Mouse (Mus musculus): ENCODE measurements around the gene Srd5a1. TPM values are rescaled to one million over a fixed set of nuclear protein-coding genes. Genes with fewer than 3 reads are reported as not detected.

Srd5a1 gene
- polyA plus RNA-seq, 1 experiment = 20.9 TPM

GRCm38 (mm10) chr13:69642656-69643216 is 31.5 kb upstream of the Srd5a1 start:
- WGBS = 67% methylated on average over 5 of the region's 5 CpGs

GRCm38 (mm10) chr13:69641017-69641416 is 29.8 kb upstream of the Srd5a1 start:
- peaks cover 18% of the 10 kb centered on the region; the same call in 1 of the 2 replicates for H3K4me1 ChIP-seq (ENCODE audit: control insufficient read depth, insufficient read depth, insufficient read length, low read length)
- TF ChIP-seq CTCF (IDR thresholded peaks at IDR 0.05; ENCODE audit: extremely low read depth, insufficient read length, insufficient replicate concordance, low read depth, low read length) = no peak
- peaks cover 7% of the 10 kb centered on the region for H3K36me3 ChIP-seq (ENCODE audit: control insufficient read depth, insufficient read depth, low read length)
- H3K27me3 ChIP-seq (ENCODE audit: control insufficient read depth, insufficient read depth, low read length) = no peaks in the 10 kb centered on the region
- WGBS = 93% methylated on average over 3 of the region's 3 CpGs
- H3K4me3 ChIP-seq (ENCODE audit: low read depth, low read length) = no peak overlapping the region
- no peak overlapping the region for H3K27ac ChIP-seq (ENCODE audit: insufficient read depth, low read depth, low read length)

More at GRCm38 (mm10) chr13:69642656-69643216, 31.5 kb upstream of the Srd5a1 start:
- Histone ChIP-seq H3K36me3 (ENCODE audit: control insufficient read depth, insufficient read depth, low read length) (peaks cover 7% of the 10 kb centered on the region; the same call in 1 of the 2 replicates), H3K27ac (ENCODE audit: insufficient read depth, low read depth, low read length) (no peak overlapping the region), H3K4me3 (ENCODE audit: low read depth, low read length) (no peak overlapping the region), H3K27me3 (ENCODE audit: control insufficient read depth, insufficient read depth, low read length) (no peaks in the 10 kb centered on the region), H3K4me1 (ENCODE audit: control insufficient read depth, insufficient read depth, insufficient read length, low read length) (peaks cover 16% of the 10 kb centered on the region; the same call in 1 of the 2 replicates)
- no peak for TF ChIP-seq CTCF (IDR thresholded peaks at IDR 0.05; ENCODE audit: extremely low read depth, insufficient read length, insufficient replicate concordance, low read depth, low read length)
- no peak for TF ChIP-seq POLR2A (IDR thresholded peaks at IDR 0.05; ENCODE audit: low read depth, low read length)

- Histone ChIP-seq H3K4me1 (ENCODE audit: control insufficient read depth, insufficient read depth, insufficient read length, low read length) (peaks cover 19% of the 10 kb centered on the region; the same call in 1 of the 2 replicates), H3K36me3 (ENCODE audit: control insufficient read depth, insufficient read depth, low read length) (peaks cover 7% of the 10 kb centered on the region), H3K4me3 (ENCODE audit: low read depth, low read length) (no peak overlapping the region), H3K27me3 (ENCODE audit: control insufficient read depth, insufficient read depth, low read length) (no peaks in the 10 kb centered on the region), H3K27ac (ENCODE audit: insufficient read depth, low read depth, low read length) (no peak overlapping the region)
- TF ChIP-seq CTCF (IDR thresholded peaks at IDR 0.05; ENCODE audit: extremely low read depth, insufficient read length, insufficient replicate concordance, low read depth, low read length) (no peak), POLR2A (IDR thresholded peaks at IDR 0.05; ENCODE audit: low read depth, low read length) (no peak)
- WGBS = 82% methylated on average over 4 of the region's 4 CpGs
Measured at GRCm38 (mm10) chr13:69640541-69640940, 29.3 kb upstream of the Srd5a1 start.

- H3K27ac ChIP-seq (ENCODE audit: insufficient read depth, low read depth, low read length) = no peak overlapping the region
- peaks cover 19% of the 10 kb centered on the region; the same call in 1 of the 2 replicates for H3K4me1 ChIP-seq (ENCODE audit: control insufficient read depth, insufficient read depth, insufficient read length, low read length)
- no peaks in the 10 kb centered on the region for H3K27me3 ChIP-seq (ENCODE audit: control insufficient read depth, insufficient read depth, low read length)
- no peak overlapping the region for H3K4me3 ChIP-seq (ENCODE audit: low read depth, low read length)
- TF ChIP-seq CTCF (IDR thresholded peaks at IDR 0.05; ENCODE audit: extremely low read depth, insufficient read length, insufficient replicate concordance, low read depth, low read length) (no peak), POLR2A (IDR thresholded peaks at IDR 0.05; ENCODE audit: low read depth, low read length) (no peak)
- WGBS = 94% methylated on average over 4 of the region's 4 CpGs
- H3K36me3 ChIP-seq (ENCODE audit: control insufficient read depth, insufficient read depth, low read length) = peaks cover 10% of the 10 kb centered on the region
Measured at GRCm38 (mm10) chr13:69640126-69640525, 28.9 kb upstream of the Srd5a1 start.

GRCm38 (mm10) chr13:69639251-69639650 is 28.0 kb upstream of the Srd5a1 start:
- no peaks in the 10 kb centered on the region for H3K27me3 ChIP-seq (ENCODE audit: control insufficient read depth, insufficient read depth, low read length)
- H3K4me3 ChIP-seq (ENCODE audit: low read depth, low read length) = no peak overlapping the region
- no peak for TF ChIP-seq POLR2A (IDR thresholded peaks at IDR 0.05; ENCODE audit: low read depth, low read length)
- TF ChIP-seq CTCF (IDR thresholded peaks at IDR 0.05; ENCODE audit: extremely low read depth, insufficient read length, insufficient replicate concordance, low read depth, low read length) = no peak
- H3K27ac ChIP-seq (ENCODE audit: insufficient read depth, low read depth, low read length) = no peak overlapping the region
- peaks cover 18% of the 10 kb centered on the region for H3K36me3 ChIP-seq (ENCODE audit: control insufficient read depth, insufficient read depth, low read length)
- H3K4me1 ChIP-seq (ENCODE audit: control insufficient read depth, insufficient read depth, insufficient read length, low read length) = peaks cover 14% of the 10 kb centered on the region; the same call in 1 of the 2 replicates
- 89% methylated on average over 5 of the region's 5 CpGs for WGBS

- peaks cover 8% of the 10 kb centered on the region; the same call in 1 of the 2 replicates for H3K4me1 ChIP-seq (ENCODE audit: control insufficient read depth, insufficient read depth, insufficient read length, low read length)
- no peak overlapping the region for H3K4me3 ChIP-seq (ENCODE audit: low read depth, low read length)
- peaks cover 27% of the 10 kb centered on the region for H3K36me3 ChIP-seq (ENCODE audit: control insufficient read depth, insufficient read depth, low read length)
- TF ChIP-seq POLR2A (IDR thresholded peaks at IDR 0.05; ENCODE audit: low read depth, low read length) (no peak), CTCF (IDR thresholded peaks at IDR 0.05; ENCODE audit: extremely low read depth, insufficient read length, insufficient replicate concordance, low read depth, low read length) (no peak)
- WGBS = 79% methylated on average over 6 of the region's 6 CpGs
- no peaks in the 10 kb centered on the region for H3K27me3 ChIP-seq (ENCODE audit: control insufficient read depth, insufficient read depth, low read length)
- H3K27ac ChIP-seq (ENCODE audit: insufficient read depth, low read depth, low read length) = no peak overlapping the region
Measured at GRCm38 (mm10) chr13:69638108-69638626, 26.9 kb upstream of the Srd5a1 start.

- Histone ChIP-seq H3K36me3 (ENCODE audit: control insufficient read depth, insufficient read depth, low read length) (peaks cover 30% of the 10 kb centered on the region), H3K27ac (ENCODE audit: insufficient read depth, low read depth, low read length) (no peak overlapping the region)
- 85% methylated on average over 9 of the region's 9 CpGs for WGBS
Measured at GRCm38 (mm10) chr13:69637657-69638056, 26.4 kb upstream of the Srd5a1 start.

More at GRCm38 (mm10) chr13:69637657-69638056, 26.4 kb upstream of the Srd5a1 start:
- Histone ChIP-seq H3K4me3 (ENCODE audit: low read depth, low read length) (no peak overlapping the region), H3K4me1 (ENCODE audit: control insufficient read depth, insufficient read depth, insufficient read length, low read length) (peaks cover 8% of the 10 kb centered on the region; the same call in 1 of the 2 replicates), H3K27me3 (ENCODE audit: control insufficient read depth, insufficient read depth, low read length) (no peaks in the 10 kb centered on the region)
- TF ChIP-seq CTCF (IDR thresholded peaks at IDR 0.05; ENCODE audit: extremely low read depth, insufficient read length, insufficient replicate concordance, low read depth, low read length) (no peak), POLR2A (IDR thresholded peaks at IDR 0.05; ENCODE audit: low read depth, low read length) (no peak)

Measured in small intestine, adult 2 months (tissue).